Mouse (Mus musculus): ENCODE data around the gene Fstl5. TPM values are rescaled to one million over a fixed set of nuclear protein-coding genes. Genes with fewer than 3 reads are reported as not detected.

Fstl5 gene
- polyA plus RNA-seq (2015; fragmentation: Nextera tagmentation; extraction: Ambion mirVana): 49.9 and 52.4 TPM in 2 replicates

GRCm38 (mm10) chr3:76074060-76074707, at the start of gene Fstl5:
Fstl5 (plus strand) TSS chr3:76074270.
- Histone ChIP-seq H3K27me3 (replicated peaks) (no peaks in the 10 kb centered on the region), H3K36me3 (replicated peaks) (no peaks in the 10 kb centered on the region), H3K4me1 (0 out of 2 replicates have a peak, but pooled peaks cover 4% of the 10 kb centered on the region), H3K9me3 (no peaks in the 10 kb centered on the region), H3K9ac (peak within 1 kb of the TSS; percentile 60), H3K4me3 (peak within 1 kb of the TSS; percentile 54), H3K4me2 (peak within 1 kb of the TSS; percentile 71), H3K27ac (peak within 1 kb of the TSS; percentile 62)
- ATAC-seq (replicated peaks): peak; percentile 94
- WGBS: under 1% methylated on average over 28 of the region's 28 CpGs

- H3K4me2 ChIP-seq: no peak overlapping the region
- no peak overlapping the region for H3K4me3 ChIP-seq
- H3K9ac ChIP-seq: no peak overlapping the region
- H3K27ac ChIP-seq: no peak overlapping the region
- no peaks in the 10 kb centered on the region for H3K4me1 ChIP-seq
- no peaks in the 10 kb centered on the region for H3K36me3 ChIP-seq (replicated peaks)
- no peaks in the 10 kb centered on the region for H3K9me3 ChIP-seq
- no peaks in the 10 kb centered on the region for H3K27me3 ChIP-seq (replicated peaks)
- ATAC-seq (replicated peaks): no peak
Observed at GRCm38 (mm10) chr3:76025523-76025922, 48.5 kb upstream of the Fstl5 start.

GRCm38 (mm10) chr3:76051124-76051523, 22.9 kb upstream of the Fstl5 start:
- H3K36me3 ChIP-seq (replicated peaks): no peaks in the 10 kb centered on the region
- no peak overlapping the region for H3K4me3 ChIP-seq
- no peak for ATAC-seq (replicated peaks)
- no peaks in the 10 kb centered on the region for H3K9me3 ChIP-seq
- no peaks in the 10 kb centered on the region for H3K27me3 ChIP-seq (replicated peaks)
- H3K9ac ChIP-seq: no peak overlapping the region
- H3K4me1 ChIP-seq: no peaks in the 10 kb centered on the region
- H3K4me2 ChIP-seq: no peak overlapping the region
- H3K27ac ChIP-seq: no peak overlapping the region
- 82% methylated on average over 3 of the region's 3 CpGs for WGBS

GRCm38 (mm10) chr3:76061996-76062395, 12.1 kb upstream of the Fstl5 start:
- 94% methylated on average over 1 of the region's 1 CpGs for WGBS
- no peaks in the 10 kb centered on the region for H3K4me1 ChIP-seq
- no peak overlapping the region for H3K4me2 ChIP-seq
- no peaks in the 10 kb centered on the region for H3K36me3 ChIP-seq (replicated peaks)
- H3K27me3 ChIP-seq (replicated peaks): no peaks in the 10 kb centered on the region
- no peak overlapping the region for H3K27ac ChIP-seq
- no peaks in the 10 kb centered on the region for H3K9me3 ChIP-seq
- no peak overlapping the region for H3K9ac ChIP-seq
- no peak overlapping the region for H3K4me3 ChIP-seq
- ATAC-seq (replicated peaks): no peak

GRCm38 (mm10) chr3:76067920-76068319, 6.2 kb upstream of the Fstl5 start:
- H3K9me3 ChIP-seq: no peaks in the 10 kb centered on the region
- WGBS: 2% methylated on average over 3 of the region's 3 CpGs

GRCm38 (mm10) chr3:76072826-76073225, 1.2 kb upstream of the Fstl5 start:
- Histone ChIP-seq H3K27me3 (replicated peaks) (no peaks in the 10 kb centered on the region), H3K4me3 (no peak overlapping the region), H3K27ac (no peak overlapping the region), H3K4me1 (0 out of 2 replicates have a peak, but pooled peaks cover 4% of the 10 kb centered on the region), H3K9ac (no peak overlapping the region), H3K9me3 (no peaks in the 10 kb centered on the region), H3K36me3 (replicated peaks) (no peaks in the 10 kb centered on the region), H3K4me2 (no peak overlapping the region)
- 50% methylated on average over 7 of the region's 7 CpGs for WGBS
- ATAC-seq (replicated peaks): no peak

More at GRCm38 (mm10) chr3:76067920-76068319, 6.2 kb upstream of the Fstl5 start:
- no peaks in the 10 kb centered on the region for H3K36me3 ChIP-seq (replicated peaks)
- H3K27me3 ChIP-seq (replicated peaks): no peaks in the 10 kb centered on the region
- 0 out of 2 replicates have a peak, but pooled peaks cover 3% of the 10 kb centered on the region for H3K4me1 ChIP-seq
- no peak overlapping the region for H3K4me3 ChIP-seq
- H3K27ac ChIP-seq: no peak overlapping the region
- ATAC-seq (replicated peaks): peak; percentile 78
- H3K4me2 ChIP-seq: no peak overlapping the region
- no peak overlapping the region for H3K9ac ChIP-seq

GRCm38 (mm10) chr3:76140445-76140844, 66.4 kb downstream of the Fstl5 start:
- ATAC-seq (replicated peaks): no peak
- H3K4me3 ChIP-seq: no peak overlapping the region
- H3K9me3 ChIP-seq: no peaks in the 10 kb centered on the region
- no peaks in the 10 kb centered on the region for H3K4me1 ChIP-seq
- WGBS: 93% methylated on average over 1 of the region's 1 CpGs
- no peaks in the 10 kb centered on the region for H3K36me3 ChIP-seq (replicated peaks)
- H3K9ac ChIP-seq: no peak overlapping the region
- no peak overlapping the region for H3K27ac ChIP-seq
- no peaks in the 10 kb centered on the region for H3K27me3 ChIP-seq (replicated peaks)
- no peak overlapping the region for H3K4me2 ChIP-seq

GRCm38 (mm10) chr3:76147846-76148245, 73.8 kb downstream of the Fstl5 start:
- WGBS: 94% methylated on average over 11 of the region's 11 CpGs
- Histone ChIP-seq H3K27me3 (replicated peaks) (no peaks in the 10 kb centered on the region), H3K4me1 (no peaks in the 10 kb centered on the region), H3K36me3 (replicated peaks) (no peaks in the 10 kb centered on the region), H3K27ac (no peak overlapping the region), H3K9ac (no peak overlapping the region), H3K4me3 (no peak overlapping the region), H3K9me3 (no peaks in the 10 kb centered on the region), H3K4me2 (no peak overlapping the region)
- ATAC-seq (replicated peaks): no peak

- no peak overlapping the region for H3K4me2 ChIP-seq
- ATAC-seq (replicated peaks): no peak
- no peaks in the 10 kb centered on the region for H3K27me3 ChIP-seq (replicated peaks)
- H3K9me3 ChIP-seq: no peaks in the 10 kb centered on the region
- no peak overlapping the region for H3K9ac ChIP-seq
- no peak overlapping the region for H3K4me3 ChIP-seq
- no peaks in the 10 kb centered on the region for H3K4me1 ChIP-seq
- 85% methylated on average over 2 of the region's 2 CpGs for WGBS
- no peak overlapping the region for H3K27ac ChIP-seq
- H3K36me3 ChIP-seq (replicated peaks): no peaks in the 10 kb centered on the region
Observed at GRCm38 (mm10) chr3:76238834-76239233, 164.8 kb downstream of the Fstl5 start.

- 90% methylated on average over 1 of the region's 1 CpGs for WGBS
- no peak for ATAC-seq (replicated peaks)
- no peaks in the 10 kb centered on the region for H3K36me3 ChIP-seq (replicated peaks)
Observed at GRCm38 (mm10) chr3:76251385-76251784, 177.3 kb downstream of the Fstl5 start.

GRCm38 (mm10) chr3:76292993-76293392, 218.9 kb downstream of the Fstl5 start:
- Histone ChIP-seq H3K27ac (no peak overlapping the region), H3K27me3 (replicated peaks) (no peaks in the 10 kb centered on the region), H3K9ac (no peak overlapping the region), H3K4me1 (no peaks in the 10 kb centered on the region), H3K4me2 (no peak overlapping the region), H3K4me3 (no peak overlapping the region), H3K9me3 (no peaks in the 10 kb centered on the region), H3K36me3 (replicated peaks) (no peaks in the 10 kb centered on the region)
- WGBS: 92% methylated on average over 1 of the region's 1 CpGs
- no peak for ATAC-seq (replicated peaks)

More at GRCm38 (mm10) chr3:76251385-76251784, 177.3 kb downstream of the Fstl5 start:
- H3K4me1 ChIP-seq: no peaks in the 10 kb centered on the region
- H3K27ac ChIP-seq: no peak overlapping the region
- H3K9ac ChIP-seq: no peak overlapping the region
- no peaks in the 10 kb centered on the region for H3K27me3 ChIP-seq (replicated peaks)
- no peak overlapping the region for H3K4me2 ChIP-seq
- no peak overlapping the region for H3K4me3 ChIP-seq
- no peaks in the 10 kb centered on the region for H3K9me3 ChIP-seq

GRCm38 (mm10) chr3:76294394-76294793, 220.3 kb downstream of the Fstl5 start:
- H3K9ac ChIP-seq: no peak overlapping the region
- no peaks in the 10 kb centered on the region for H3K36me3 ChIP-seq (replicated peaks)
- H3K4me2 ChIP-seq: no peak overlapping the region
- ATAC-seq (replicated peaks): no peak
- H3K9me3 ChIP-seq: no peaks in the 10 kb centered on the region
- H3K4me3 ChIP-seq: no peak overlapping the region
- H3K27ac ChIP-seq: no peak overlapping the region
- no peaks in the 10 kb centered on the region for H3K4me1 ChIP-seq
- H3K27me3 ChIP-seq (replicated peaks): no peaks in the 10 kb centered on the region
- 9% methylated on average over 1 of the region's 1 CpGs for WGBS

All from midbrain, embryonic 15.5 days (tissue).